Mouse (Mus musculus): Measurements from ENCODE around the gene Fads2. TPM values are rescaled to one million over a fixed set of nuclear protein-coding genes. Genes with fewer than 3 reads are reported as not detected.

Gene Fads2
- polyA plus RNA-seq, 1 experiment from 2014 or later = 31.5 TPM

- H3K27ac ChIP-seq (ENCODE audit: low read length) = no peak overlapping the region
- no peak for ATAC-seq (replicated peaks; ENCODE audit: extremely low read depth, insufficient read depth, low FRiP score)
- H3K9ac ChIP-seq (ENCODE audit: low read length) = no peak overlapping the region
- H3K4me1 ChIP-seq (ENCODE audit: control insufficient read depth, insufficient read depth, low read length) = 0 out of 2 replicates have a peak, but pooled peaks cover 2% of the 10 kb centered on the region
- H3K4me2 ChIP-seq (ENCODE audit: low read depth, low read length) = no peak overlapping the region
- H3K36me3 ChIP-seq (ENCODE audit: control insufficient read depth, insufficient read depth) = peaks cover 12% of the 10 kb centered on the region
- WGBS = 82% methylated on average over 4 of the region's 4 CpGs
- H3K4me3 ChIP-seq (ENCODE audit: low read length) = no peak overlapping the region
- no peaks in the 10 kb centered on the region for H3K27me3 ChIP-seq (ENCODE audit: control insufficient read depth, insufficient read depth, low read length)
- H3K9me3 ChIP-seq (replicated peaks; ENCODE audit: control insufficient read depth, low read length) = no peaks in the 10 kb centered on the region
Observed at GRCm38 (mm10) chr19:10093829-10094228, 7.7 kb downstream of the Fads2 start.

DNA sequence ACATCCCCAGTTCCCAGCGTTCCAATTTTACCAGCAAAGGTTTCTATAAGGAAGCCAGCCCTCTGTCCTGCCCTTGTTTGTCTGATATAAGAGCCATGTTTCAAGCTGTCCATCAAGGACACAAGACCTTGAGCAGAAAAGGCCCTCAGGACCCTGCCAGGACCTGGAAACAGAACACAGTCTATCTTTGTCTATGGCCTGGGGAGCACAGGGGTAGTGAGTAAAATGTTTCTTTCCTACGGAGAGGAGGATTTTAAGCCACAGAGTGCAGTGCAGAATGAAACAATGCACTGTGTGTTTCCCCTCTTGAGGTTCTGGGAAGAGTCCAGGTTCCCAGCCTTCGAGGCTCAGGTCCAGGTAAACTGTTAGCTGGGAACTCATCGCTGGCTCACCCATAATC, 14.6 kb downstream of the Fads2 start:
- ATAC-seq (replicated peaks; ENCODE audit: extremely low read depth, insufficient read depth, low FRiP score) = no peak
- 85% methylated on average over 4 of the region's 4 CpGs for WGBS
- Histone ChIP-seq H3K36me3 (ENCODE audit: control insufficient read depth, insufficient read depth) (peaks cover 32% of the 10 kb centered on the region), H3K4me1 (ENCODE audit: control insufficient read depth, insufficient read depth, low read length) (no peaks in the 10 kb centered on the region), H3K27ac (ENCODE audit: low read length) (no peak overlapping the region), H3K9ac (ENCODE audit: low read length) (no peak overlapping the region), H3K9me3 (replicated peaks; ENCODE audit: control insufficient read depth, low read length) (no peaks in the 10 kb centered on the region), H3K27me3 (ENCODE audit: control insufficient read depth, insufficient read depth, low read length) (no peaks in the 10 kb centered on the region), H3K4me3 (ENCODE audit: low read length) (no peak overlapping the region), H3K4me2 (ENCODE audit: low read depth, low read length) (no peak overlapping the region)

GRCm38 (mm10) chr19:10085454-10085853, 16.1 kb downstream of the Fads2 start:
- ATAC-seq (replicated peaks; ENCODE audit: extremely low read depth, insufficient read depth, low FRiP score) = no peak
- H3K27ac ChIP-seq (ENCODE audit: low read length) = no peak overlapping the region
- no peak overlapping the region for H3K4me2 ChIP-seq (ENCODE audit: low read depth, low read length)
- 76% methylated on average over 9 of the region's 9 CpGs for WGBS
- H3K27me3 ChIP-seq (ENCODE audit: control insufficient read depth, insufficient read depth, low read length) = no peaks in the 10 kb centered on the region
- H3K9me3 ChIP-seq (replicated peaks; ENCODE audit: control insufficient read depth, low read length) = no peaks in the 10 kb centered on the region
- no peak overlapping the region for H3K4me3 ChIP-seq (ENCODE audit: low read length)
- no peaks in the 10 kb centered on the region for H3K4me1 ChIP-seq (ENCODE audit: control insufficient read depth, insufficient read depth, low read length)
- peaks cover 30% of the 10 kb centered on the region for H3K36me3 ChIP-seq (ENCODE audit: control insufficient read depth, insufficient read depth)
- H3K9ac ChIP-seq (ENCODE audit: low read length) = no peak overlapping the region

- Histone ChIP-seq H3K4me3 (ENCODE audit: low read length) (no peak overlapping the region), H3K9me3 (replicated peaks; ENCODE audit: control insufficient read depth, low read length) (no peaks in the 10 kb centered on the region), H3K4me2 (ENCODE audit: low read depth, low read length) (no peak overlapping the region), H3K9ac (ENCODE audit: low read length) (no peak overlapping the region), H3K27ac (ENCODE audit: low read length) (no peak overlapping the region), H3K36me3 (ENCODE audit: control insufficient read depth, insufficient read depth) (peaks cover 38% of the 10 kb centered on the region), H3K27me3 (ENCODE audit: control insufficient read depth, insufficient read depth, low read length) (no peaks in the 10 kb centered on the region), H3K4me1 (ENCODE audit: control insufficient read depth, insufficient read depth, low read length) (no peaks in the 10 kb centered on the region)
- no peak; the same call in 1 of the 2 replicates for ATAC-seq (replicated peaks; ENCODE audit: extremely low read depth, insufficient read depth, low FRiP score)
- WGBS = 56% methylated on average over 3 of the region's 3 CpGs
Observed at GRCm38 (mm10) chr19:10082105-10082504, 19.4 kb downstream of the Fads2 start.

DNA sequence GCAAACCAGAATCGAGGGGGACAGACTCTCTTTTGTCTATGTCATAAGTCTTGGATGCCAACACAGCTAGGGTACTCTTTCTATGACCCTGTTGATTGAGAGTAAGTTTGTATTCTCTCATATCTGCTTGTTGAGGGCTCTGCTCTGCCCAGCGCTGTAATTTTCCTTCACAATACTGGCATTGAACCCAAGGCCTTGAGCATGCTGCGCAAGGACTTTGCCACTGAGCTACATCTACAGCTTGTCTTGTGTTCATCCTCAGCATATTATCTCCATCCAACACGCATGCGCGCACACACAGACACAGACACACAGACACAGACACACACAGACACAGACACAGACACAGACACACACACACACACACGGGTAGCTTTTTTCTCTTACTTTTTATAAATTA, 21.2 kb downstream of the Fads2 start:
- H3K36me3 ChIP-seq (ENCODE audit: control insufficient read depth, insufficient read depth) = peaks cover 38% of the 10 kb centered on the region

DNA sequence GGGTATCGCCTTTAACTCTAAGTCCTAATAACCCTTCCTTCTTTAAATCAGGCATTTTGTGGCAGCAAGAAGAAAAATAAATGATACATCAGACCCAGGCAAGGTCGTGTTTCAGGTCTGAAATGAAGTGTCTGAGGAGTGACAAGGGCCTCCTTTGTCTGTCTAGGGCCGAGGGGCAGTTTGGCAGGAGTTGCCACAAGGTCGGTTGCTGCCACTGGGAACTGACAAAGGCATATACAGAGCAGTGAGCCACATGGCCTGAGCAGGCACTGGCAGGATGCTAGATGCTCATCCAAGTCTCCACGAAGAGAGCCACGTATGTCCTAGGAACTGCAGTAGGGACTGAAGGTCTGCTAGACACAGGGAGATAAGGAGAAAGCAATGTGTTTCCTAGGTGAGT, 23.2 kb downstream of the Fads2 start:
- peaks cover 3% of the 10 kb centered on the region; the same call in 1 of the 2 replicates for H3K9me3 ChIP-seq (replicated peaks; ENCODE audit: control insufficient read depth, low read length)
- 74% methylated on average over 6 of the region's 6 CpGs for WGBS
- no peak overlapping the region for H3K4me3 ChIP-seq (ENCODE audit: low read length)
- H3K9ac ChIP-seq (ENCODE audit: low read length) = no peak overlapping the region
- H3K4me1 ChIP-seq (ENCODE audit: control insufficient read depth, insufficient read depth, low read length) = no peaks in the 10 kb centered on the region
- peaks cover 54% of the 10 kb centered on the region for H3K36me3 ChIP-seq (ENCODE audit: control insufficient read depth, insufficient read depth)
- H3K27ac ChIP-seq (ENCODE audit: low read length) = no peak overlapping the region
- H3K27me3 ChIP-seq (ENCODE audit: control insufficient read depth, insufficient read depth, low read length) = no peaks in the 10 kb centered on the region
- H3K4me2 ChIP-seq (ENCODE audit: low read depth, low read length) = no peak overlapping the region
- ATAC-seq (replicated peaks; ENCODE audit: extremely low read depth, insufficient read depth, low FRiP score) = no peak

More for the DNA sequence above, 21.2 kb downstream of the Fads2 start:
- WGBS = 94% methylated on average over 7 of the region's 7 CpGs
- Histone ChIP-seq H3K4me1 (ENCODE audit: control insufficient read depth, insufficient read depth, low read length) (no peaks in the 10 kb centered on the region), H3K9ac (ENCODE audit: low read length) (no peak overlapping the region), H3K9me3 (replicated peaks; ENCODE audit: control insufficient read depth, low read length) (no peaks in the 10 kb centered on the region), H3K27me3 (ENCODE audit: control insufficient read depth, insufficient read depth, low read length) (no peaks in the 10 kb centered on the region), H3K4me3 (ENCODE audit: low read length) (no peak overlapping the region), H3K4me2 (ENCODE audit: low read depth, low read length) (no peak overlapping the region), H3K27ac (ENCODE audit: low read length) (no peak overlapping the region)
- ATAC-seq (replicated peaks; ENCODE audit: extremely low read depth, insufficient read depth, low FRiP score) = no peak

- H3K27ac ChIP-seq (ENCODE audit: low read length) = no peak overlapping the region
- H3K4me1 ChIP-seq (ENCODE audit: control insufficient read depth, insufficient read depth, low read length) = no peaks in the 10 kb centered on the region
- H3K36me3 ChIP-seq (ENCODE audit: control insufficient read depth, insufficient read depth) = peaks cover 57% of the 10 kb centered on the region
- no peak overlapping the region for H3K9ac ChIP-seq (ENCODE audit: low read length)
- 91% methylated on average over 5 of the region's 5 CpGs for WGBS
- no peak for ATAC-seq (replicated peaks; ENCODE audit: extremely low read depth, insufficient read depth, low FRiP score)
- H3K27me3 ChIP-seq (ENCODE audit: control insufficient read depth, insufficient read depth, low read length) = no peaks in the 10 kb centered on the region
- H3K9me3 ChIP-seq (replicated peaks; ENCODE audit: control insufficient read depth, low read length) = peaks cover 3% of the 10 kb centered on the region; the same call in 1 of the 2 replicates
- H3K4me3 ChIP-seq (ENCODE audit: low read length) = no peak overlapping the region
- H3K4me2 ChIP-seq (ENCODE audit: low read depth, low read length) = no peak overlapping the region
Observed at GRCm38 (mm10) chr19:10073145-10073544, 28.4 kb downstream of the Fads2 start.

- 82% methylated on average over 4 of the region's 4 CpGs for WGBS
- no peak overlapping the region for H3K27ac ChIP-seq (ENCODE audit: low read length)
- H3K36me3 ChIP-seq (ENCODE audit: control insufficient read depth, insufficient read depth) = peaks cover 51% of the 10 kb centered on the region
- peaks cover 3% of the 10 kb centered on the region; the same call in 1 of the 2 replicates for H3K9me3 ChIP-seq (replicated peaks; ENCODE audit: control insufficient read depth, low read length)
- H3K4me1 ChIP-seq (ENCODE audit: control insufficient read depth, insufficient read depth, low read length) = no peaks in the 10 kb centered on the region
- H3K9ac ChIP-seq (ENCODE audit: low read length) = no peak overlapping the region
- no peak overlapping the region for H3K4me2 ChIP-seq (ENCODE audit: low read depth, low read length)
- ATAC-seq (replicated peaks; ENCODE audit: extremely low read depth, insufficient read depth, low FRiP score) = no peak
- no peaks in the 10 kb centered on the region for H3K27me3 ChIP-seq (ENCODE audit: control insufficient read depth, insufficient read depth, low read length)
- no peak overlapping the region for H3K4me3 ChIP-seq (ENCODE audit: low read length)
Observed at GRCm38 (mm10) chr19:10071892-10072291, 29.7 kb downstream of the Fads2 start.

- no peak overlapping the region for H3K4me3 ChIP-seq (ENCODE audit: low read length)
- no peak overlapping the region for H3K4me2 ChIP-seq (ENCODE audit: low read depth, low read length)
- H3K36me3 ChIP-seq (ENCODE audit: control insufficient read depth, insufficient read depth) = peaks cover 46% of the 10 kb centered on the region
- no peaks in the 10 kb centered on the region for H3K4me1 ChIP-seq (ENCODE audit: control insufficient read depth, insufficient read depth, low read length)
- H3K9me3 ChIP-seq (replicated peaks; ENCODE audit: control insufficient read depth, low read length) = peaks cover 3% of the 10 kb centered on the region; the same call in 1 of the 2 replicates
- no peak for ATAC-seq (replicated peaks; ENCODE audit: extremely low read depth, insufficient read depth, low FRiP score)
- H3K27me3 ChIP-seq (ENCODE audit: control insufficient read depth, insufficient read depth, low read length) = no peaks in the 10 kb centered on the region
- 86% methylated on average over 5 of the region's 5 CpGs for WGBS
- H3K27ac ChIP-seq (ENCODE audit: low read length) = no peak overlapping the region
- H3K9ac ChIP-seq (ENCODE audit: low read length) = no peak overlapping the region
Observed at GRCm38 (mm10) chr19:10071166-10071565, 30.4 kb downstream of the Fads2 start.
